Mouse (Mus musculus) liver, embryonic 14.5 days (tissue): ENCODE data around the gene Ssr2.

Experiments
- CTCF ChIP-seq: IDR thresholded peaks from 2 replicates; pipeline ENCODE4 v1.5.1; 2016; ENCODE audit warnings: antibody characterized with exemption, low read depth, control low read depth
- EP300 ChIP-seq: IDR thresholded peaks from 2 replicates; pipeline ENCODE4 v1.6.1; 2016; ENCODE audit warnings: antibody characterized with exemption, low read depth

DNA sequence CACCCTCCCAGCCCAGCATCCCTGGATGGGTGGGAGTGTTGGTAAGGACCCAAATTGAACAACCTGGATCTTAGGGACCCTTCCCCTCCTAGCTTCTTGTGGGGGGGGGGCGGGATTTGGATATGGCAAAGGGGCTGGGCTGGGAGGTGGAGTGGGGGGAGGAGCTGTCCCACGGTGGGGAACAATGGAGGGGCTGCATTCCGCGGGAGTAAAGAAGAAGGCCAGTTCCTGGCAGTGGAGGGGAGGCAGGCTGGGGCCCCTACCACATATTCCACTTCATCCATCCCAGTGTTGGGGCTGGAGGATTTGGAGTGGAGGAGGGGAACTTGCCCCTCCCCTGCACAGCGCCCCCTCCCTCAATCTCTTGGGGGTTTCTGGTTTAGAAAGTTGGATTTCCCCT lies 42.0 kb upstream of the Ssr2 start:
- TF ChIP-seq CTCF, result no peak
- no peak for TF ChIP-seq EP300
